8 mouse cellular contexts compared by ENCODE assay signal in the genomic region with DNA sequence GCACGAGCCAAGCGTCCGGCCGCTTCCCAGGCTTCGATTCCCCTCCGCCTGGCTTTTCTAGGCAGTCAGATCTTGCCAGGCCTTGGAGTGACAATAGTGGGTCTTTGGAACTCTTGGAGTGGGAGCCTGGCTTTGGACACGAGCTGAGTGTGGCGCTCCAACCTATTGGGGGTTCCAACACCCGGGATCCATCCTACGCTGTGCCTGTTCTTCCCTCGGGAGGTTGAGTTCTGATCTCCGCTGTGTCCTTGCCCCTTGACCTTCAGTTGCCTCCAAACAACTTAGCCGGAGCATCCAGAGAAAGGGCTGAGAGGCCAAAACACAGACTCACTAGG. TPM values are rescaled to one million over a fixed set of nuclear protein-coding genes. Genes with fewer than 3 reads are reported as not detected.
DNase-seq lines count a peak whose midpoint lies in the region; ATAC-seq and TF ChIP-seq lines count a peak whose summit lies in the region.

No protein-coding gene starts in this region.

- WGBS in heart, postnatal 0 days: 30% methylated on average over 13 of the region's 13 CpGs
- 24% methylated on average over 13 of the region's 13 CpGs for WGBS in hindbrain, embryonic 16.5 days
- 21% methylated on average over 13 of the region's 13 CpGs for WGBS in midbrain, embryonic 15.5 days

- no peak overlapping the region for H3K27ac ChIP-seq in heart, postnatal 0 days (ENCODE audit: low read depth)
- H3K27ac ChIP-seq in cortical plate, adult 2 months (ENCODE audit: insufficient read depth, low read length): no peak overlapping the region
- H3K27ac ChIP-seq in hindbrain, embryonic 16.5 days (ENCODE audit: low read depth, low read length): no peak overlapping the region
- H3K27ac ChIP-seq in midbrain, embryonic 15.5 days: no peak overlapping the region

- H3K36me3 ChIP-seq in heart, postnatal 0 days (replicated peaks; ENCODE audit: control insufficient read depth, insufficient read depth, low read length): no peaks in the 10 kb centered on the region
- no peaks in the 10 kb centered on the region for H3K36me3 ChIP-seq in hindbrain, embryonic 16.5 days (ENCODE audit: control insufficient read depth, insufficient read depth, low read length)
- no peaks in the 10 kb centered on the region for H3K36me3 ChIP-seq in midbrain, embryonic 15.5 days (replicated peaks)

- peak overlapping the region; percentile 98 for H3K4me2 ChIP-seq in heart, postnatal 0 days (ENCODE audit: low read depth, low read length)
- peak overlapping the region; percentile 96 for H3K4me2 ChIP-seq in hindbrain, embryonic 16.5 days (ENCODE audit: low read length)
- H3K4me2 ChIP-seq in midbrain, embryonic 15.5 days: peak overlapping the region; percentile 96

- no peak for TF ChIP-seq CTCF in heart, postnatal 0 days (IDR thresholded peaks at IDR 0.05; ENCODE audit: low read depth)
- no peak for TF ChIP-seq CTCF in cortical plate, adult 2 months (IDR thresholded peaks at IDR 0.05; ENCODE audit: extremely low read depth, insufficient read depth, low read length)

- H3K9ac ChIP-seq in heart, postnatal 0 days (replicated peaks; ENCODE audit: low read depth, low read length): no peak overlapping the region
- peak overlapping the region; percentile 74 for H3K9ac ChIP-seq in hindbrain, embryonic 16.5 days (ENCODE audit: low read depth, low read length)
- H3K9ac ChIP-seq in midbrain, embryonic 15.5 days: peak overlapping the region; percentile 52; the same call in 1 of the 2 replicates

- no peak for TF ChIP-seq POLR2A in cortical plate, adult 2 months (IDR thresholded peaks at IDR 0.05; ENCODE audit: extremely low read depth, insufficient read depth, low read length)

- peaks cover 16% of the 10 kb centered on the region; the same call in 1 of the 2 replicates for H3K27me3 ChIP-seq in heart, postnatal 0 days (ENCODE audit: control insufficient read depth, insufficient read depth, low read length)
- peaks cover 19% of the 10 kb centered on the region for H3K27me3 ChIP-seq in hindbrain, embryonic 16.5 days (replicated peaks; ENCODE audit: control insufficient read depth, insufficient read depth, low read length)
- H3K27me3 ChIP-seq in midbrain, embryonic 15.5 days (replicated peaks): peaks cover 35% of the 10 kb centered on the region

- no peak for DNase-seq in heart, postnatal 0 days (ENCODE audit: low spot score)
- no peak for DNase-seq in heart, adult 11 months
- DNase-seq in cerebellum, postnatal 4 days (ENCODE audit: low spot score in 2 of 2): no peak
- DNase-seq in cerebellum, adult 9-10 months: no peak

- peaks cover 20% of the 10 kb centered on the region for H3K4me1 ChIP-seq in heart, postnatal 0 days (ENCODE audit: control insufficient read depth, insufficient read depth)
- no peaks in the 10 kb centered on the region for H3K4me1 ChIP-seq in cortical plate, adult 2 months (ENCODE audit: control insufficient read depth, insufficient read depth, low read length)
- peaks cover 17% of the 10 kb centered on the region for H3K4me1 ChIP-seq in hindbrain, embryonic 16.5 days (ENCODE audit: control insufficient read depth, insufficient read depth, low read depth, low read length)
- peaks cover 24% of the 10 kb centered on the region for H3K4me1 ChIP-seq in midbrain, embryonic 15.5 days

- no peak for ATAC-seq in heart, postnatal 0 days (ENCODE audit: insufficient read depth, low read depth)
- no peak for ATAC-seq in hindbrain, embryonic 16.5 days
- no peak for ATAC-seq in midbrain, embryonic 15.5 days (replicated peaks)
- no peak for ATAC-seq in activated CD4-positive, CD25-positive, alpha-beta regulatory T cell, adult 4 months

- TF ChIP-seq EP300 in heart, postnatal 0 days (IDR thresholded peaks at IDR 0.05; ENCODE audit: low read depth): no peak

- peak overlapping the region; percentile 65 for H3K4me3 ChIP-seq in heart, postnatal 0 days (ENCODE audit: low read depth, low read length)
- H3K4me3 ChIP-seq in cortical plate, adult 2 months (ENCODE audit: insufficient read depth, low read length): 0 out of 2 replicates have a peak overlapping the region, but pooled peaks have one; percentile 39
- H3K4me3 ChIP-seq in hindbrain, embryonic 16.5 days (ENCODE audit: low read length): peak overlapping the region; percentile 60
- H3K4me3 ChIP-seq in midbrain, embryonic 15.5 days: peak overlapping the region; percentile 52

- no peaks in the 10 kb centered on the region for H3K9me3 ChIP-seq in heart, postnatal 0 days (replicated peaks; ENCODE audit: control insufficient read depth, low read length)
- H3K9me3 ChIP-seq in hindbrain, embryonic 16.5 days (ENCODE audit: control insufficient read depth, low read length): no peaks in the 10 kb centered on the region
- H3K9me3 ChIP-seq in midbrain, embryonic 15.5 days: no peaks in the 10 kb centered on the region

RNA-seq across cellular contexts. Expression of a gene that starts 0.4 kb away (rescaled TPM):
- 33.2 and 55.8 TPM in 2 replicates for total RNA-seq in heart, postnatal 0 days (2014; rRNA removed; ENCODE audit: low replicate concordance)
- polyA plus RNA-seq in heart, postnatal 0 days (2015; fragmentation: Nextera tagmentation; extraction: Ambion mirVana): 14.2 and 16.8 TPM in 2 replicates
- polyA plus RNA-seq in cortical plate, adult 2 months (2012; rRNA removed): 81.1 and 82.4 TPM in 2 replicates
- polyA plus RNA-seq in hindbrain, embryonic 16.5 days (2015; fragmentation: Nextera tagmentation; extraction: Ambion mirVana): 43.7 and 57.7 TPM in 2 replicates
- 42.3 and 50.7 TPM in 2 replicates for polyA plus RNA-seq in midbrain, embryonic 15.5 days (2015; fragmentation: Nextera tagmentation; extraction: Ambion mirVana)
- under 1 TPM in 1 of 2 experiments, not detected in 1; 0.27 TPM for polyA plus RNA-seq in activated CD4-positive, CD25-positive, alpha-beta regulatory T cell, adult 4 months (2017; shearing (Covaris generic))

RNA-seq across cellular contexts. Expression of a gene that starts 17.8 kb away (rescaled TPM):
- not detected in 2 replicates for total RNA-seq in heart, postnatal 0 days (2014; rRNA removed; ENCODE audit: low replicate concordance)
- not detected in 2 replicates for polyA plus RNA-seq in heart, postnatal 0 days (2015; fragmentation: Nextera tagmentation; extraction: Ambion mirVana)
- polyA plus RNA-seq in cortical plate, adult 2 months (2012; rRNA removed): 7.4 and 7.5 TPM in 2 replicates
- polyA plus RNA-seq in hindbrain, embryonic 16.5 days (2015; fragmentation: Nextera tagmentation; extraction: Ambion mirVana): 0.64 and 0.66 TPM in 2 replicates
- polyA plus RNA-seq in midbrain, embryonic 15.5 days (2015; fragmentation: Nextera tagmentation; extraction: Ambion mirVana): 0.50 and 0.56 TPM in 2 replicates
- not detected for polyA plus RNA-seq in activated CD4-positive, CD25-positive, alpha-beta regulatory T cell, adult 4 months (2017; shearing (Covaris generic))

RNA-seq across cellular contexts. Expression of a gene that starts 37.8 kb away (rescaled TPM):
- total RNA-seq in heart, postnatal 0 days (2014; rRNA removed; ENCODE audit: low replicate concordance): 29.2 and 33.2 TPM in 2 replicates
- polyA plus RNA-seq in heart, postnatal 0 days (2015; fragmentation: Nextera tagmentation; extraction: Ambion mirVana): 1,270 and 1,334 TPM in 2 replicates
- 180 and 195 TPM in 2 replicates for polyA plus RNA-seq in cortical plate, adult 2 months (2012; rRNA removed)
- 342 and 378 TPM in 2 replicates for polyA plus RNA-seq in hindbrain, embryonic 16.5 days (2015; fragmentation: Nextera tagmentation; extraction: Ambion mirVana)
- 323 and 328 TPM in 2 replicates for polyA plus RNA-seq in midbrain, embryonic 15.5 days (2015; fragmentation: Nextera tagmentation; extraction: Ambion mirVana)
- 100 to 1,000 TPM; 358 to 400 TPM for polyA plus RNA-seq in activated CD4-positive, CD25-positive, alpha-beta regulatory T cell, adult 4 months (2017; shearing (Covaris generic))

Comparison
In these comparisons a context has a peak if more than half of its experiments do, and no peak if none do; other contexts are left out.
1. RNA of a gene that starts 0.4 kb away (polyA plus RNA-seq): 81.1 to 82.4 TPM in cortical plate, adult 2 months, 43.7 to 57.7 TPM in hindbrain, embryonic 16.5 days, 42.3 to 50.7 TPM in midbrain, embryonic 15.5 days and 14.2 to 16.8 TPM in heart, postnatal 0 days; 0.27 TPM in activated CD4-positive, CD25-positive, alpha-beta regulatory T cell, adult 4 months; every median in the first group is over 10 times any median in the second.
2. Peak in every context shown above with its lines, with median percentiles within 50 percentile points of each other: H3K4me2 ChIP-seq and H3K4me3 ChIP-seq.